Mouse (Mus musculus) intestine, embryonic 16.5 days (tissue): ENCODE measurements at regions not wholly inside any gene's neighbourhood (a gene's known extent, or its start where the extent isn't known, plus 50 kb on each side); places are given as distances from the start of the nearest gene placed in this dataset.
A peak's percentile ranks its signal among the peaks of the same experiment; 100 is the strongest.
"Not testable (repeated sequence)": the region's sequence is repeated elsewhere in the genome, so short reads cannot be mapped to it uniquely, and the experiment has no call there.

Experiments
- ATAC-seq: fragments of 200-750 bp; cut with Nextera tagmentation; 2 replicates; pipeline ENCODE4 v1.8.0; 2017; ENCODE audit warnings: moderate TSS enrichment, moderate library complexity
- H3K27ac ChIP-seq: fragments of 300-500 bp; sonication (generic); 2 replicates; pipeline ENCODE4 v1.5.1; 2014; ENCODE audit warnings: mild to moderate bottlenecking, low read length
- H3K27me3 ChIP-seq: fragments of 300-500 bp; sonication (generic); replicated peaks from 2 replicates; pipeline ENCODE4 v1.6.1; 2014; ENCODE audit warnings: low read length, control low read depth, mixed read lengths; ENCODE audit not compliant: control insufficient read depth, insufficient read depth
- H3K36me3 ChIP-seq: fragments of 300-500 bp; sonication (generic); 2 replicates; pipeline ENCODE4 v1.6.1; 2014; ENCODE audit warnings: low read length, control low read depth; ENCODE audit not compliant: control insufficient read depth, insufficient read depth
- H3K4me1 ChIP-seq: fragments of 300-500 bp; sonication (generic); 2 replicates; pipeline ENCODE4 v1.6.1; 2014; ENCODE audit warnings: low read length, control low read depth, mixed read lengths; ENCODE audit not compliant: control insufficient read depth, insufficient read depth
- H3K4me2 ChIP-seq: fragments of 300-500 bp; sonication (generic); 2 replicates; pipeline ENCODE4 v1.6.1; 2014; ENCODE audit warnings: low read depth, low read length, control low read depth
- H3K4me3 ChIP-seq: fragments of 300-500 bp; sonication (generic); 2 replicates; pipeline ENCODE4 v1.5.1; 2014; ENCODE audit warnings: mild to moderate bottlenecking, low read length
- H3K9ac ChIP-seq: fragments of 300-500 bp; sonication (generic); 2 replicates; pipeline ENCODE4 v1.6.1; 2014; ENCODE audit warnings: low read depth, low read length
- H3K9me3 ChIP-seq: fragments of 300-500 bp; sonication (generic); 2 replicates; pipeline ENCODE4 v1.6.1; 2016; ENCODE audit warnings: low read length, control low read depth; ENCODE audit not compliant: control insufficient read depth
- WGBS: fragments of 180-500 bp; shearing (Covaris S2); extraction: QIAGEN DNeasy Blood & Tissue Kit; methylation state at CpG from one replicate; pipeline ENCODE4 v1.1.7; 2014; 5-methylcytosine and 5-hydroxymethylcytosine counted together

GRCm38 (mm10) chr14:33722379-33723145, 133.6 kb downstream of the Ptpn20 start:
- H3K27me3 ChIP-seq, H3K4me3 ChIP-seq, H3K36me3 ChIP-seq, H3K4me1 ChIP-seq, H3K4me2 ChIP-seq, H3K9me3 ChIP-seq, H3K9ac ChIP-seq: not testable (repeated sequence)
- H3K27ac ChIP-seq, result 0 out of 2 replicates have a peak overlapping the region, but pooled peaks have one; percentile 11
- peak; percentile 80 for ATAC-seq
- 52% methylated on average over 5 of the region's 5 CpGs for WGBS

- ATAC-seq, result no peak
- WGBS, result 89% methylated on average over 10 of the region's 10 CpGs
- no peak overlapping the region for H3K9ac ChIP-seq
- no peaks in the 10 kb centered on the region for H3K36me3 ChIP-seq
- no peaks in the 10 kb centered on the region for H3K9me3 ChIP-seq
- no peaks in the 10 kb centered on the region for H3K4me1 ChIP-seq
- H3K4me3 ChIP-seq, result no peak overlapping the region
- H3K27me3 ChIP-seq, result no peaks in the 10 kb centered on the region
- no peak overlapping the region for H3K27ac ChIP-seq
- H3K4me2 ChIP-seq, result no peak overlapping the region
These were observed 137.5 kb downstream of the Ptpn20 start for GRCm38 (mm10) chr14:33726500-33726899.

GRCm38 (mm10) chr14:33729115-33729884, 140.3 kb downstream of the Ptpn20 start:
- Histone ChIP-seq H3K4me1 (no peaks in the 10 kb centered on the region), H3K36me3 (no peaks in the 10 kb centered on the region), H3K27ac (no peak overlapping the region), H3K9ac (no peak overlapping the region), H3K27me3 (no peaks in the 10 kb centered on the region), H3K9me3 (no peaks in the 10 kb centered on the region), H3K4me2 (no peak overlapping the region), H3K4me3 (no peak overlapping the region)
- ATAC-seq, result no peak
- WGBS, result 63% methylated on average over 14 of the region's 14 CpGs

GRCm38 (mm10) chr14:33732698-33733097, 143.7 kb downstream of the Ptpn20 start:
- Histone ChIP-seq H3K4me2 (no peak overlapping the region), H3K4me3 (no peak overlapping the region), H3K36me3 (no peaks in the 10 kb centered on the region), H3K9ac (no peak overlapping the region), H3K9me3 (no peaks in the 10 kb centered on the region), H3K4me1 (no peaks in the 10 kb centered on the region), H3K27me3 (no peaks in the 10 kb centered on the region), H3K27ac (no peak overlapping the region)
- no peak for ATAC-seq
- WGBS, result 51% methylated on average over 5 of the region's 5 CpGs

- Histone ChIP-seq H3K9ac (no peak overlapping the region), H3K4me2 (no peak overlapping the region), H3K27me3 (no peaks in the 10 kb centered on the region), H3K4me1 (no peaks in the 10 kb centered on the region), H3K27ac (no peak overlapping the region), H3K4me3 (no peak overlapping the region), H3K9me3 (no peaks in the 10 kb centered on the region), H3K36me3 (no peaks in the 10 kb centered on the region)
- WGBS, result 78% methylated on average over 5 of the region's 5 CpGs
- ATAC-seq, result no peak
These were observed 145.5 kb downstream of the Ptpn20 start for GRCm38 (mm10) chr14:33734446-33735043.

GRCm38 (mm10) chr14:33735653-33736052, 146.6 kb downstream of the Ptpn20 start:
- WGBS, result 85% methylated on average over 3 of the region's 3 CpGs
- H3K27ac ChIP-seq, result no peak overlapping the region
- no peak overlapping the region for H3K4me3 ChIP-seq
- no peaks in the 10 kb centered on the region for H3K27me3 ChIP-seq
- H3K36me3 ChIP-seq, result no peaks in the 10 kb centered on the region
- H3K4me2 ChIP-seq, result no peak overlapping the region
- H3K9ac ChIP-seq, result no peak overlapping the region
- no peaks in the 10 kb centered on the region for H3K9me3 ChIP-seq
- ATAC-seq, result no peak
- H3K4me1 ChIP-seq, result no peaks in the 10 kb centered on the region

GRCm38 (mm10) chr14:33746181-33746580, 157.2 kb downstream of the Ptpn20 start:
- no peaks in the 10 kb centered on the region for H3K36me3 ChIP-seq
- no peaks in the 10 kb centered on the region for H3K9me3 ChIP-seq
- H3K4me1 ChIP-seq, result no peaks in the 10 kb centered on the region
- no peak for ATAC-seq
- no peak overlapping the region for H3K4me2 ChIP-seq
- no peak overlapping the region for H3K27ac ChIP-seq
- H3K4me3 ChIP-seq, result no peak overlapping the region
- H3K9ac ChIP-seq, result no peak overlapping the region
- no peaks in the 10 kb centered on the region for H3K27me3 ChIP-seq
- WGBS, result 80% methylated on average over 4 of the region's 4 CpGs

GRCm38 (mm10) chr14:33759656-33760055, 163.7 kb upstream of the Gdf10 start:
- H3K27me3 ChIP-seq, result no peaks in the 10 kb centered on the region
- WGBS, result 60% methylated on average over 7 of the region's 7 CpGs
- H3K4me1 ChIP-seq, result no peaks in the 10 kb centered on the region
- H3K27ac ChIP-seq, result no peak overlapping the region
- no peak overlapping the region for H3K4me3 ChIP-seq
- ATAC-seq, result no peak
- H3K36me3 ChIP-seq, result no peaks in the 10 kb centered on the region
- no peak overlapping the region for H3K4me2 ChIP-seq
- H3K9me3 ChIP-seq, result no peaks in the 10 kb centered on the region
- no peak overlapping the region for H3K9ac ChIP-seq

GRCm38 (mm10) chr14:33763641-33764046, 159.7 kb upstream of the Gdf10 start:
- no peak for ATAC-seq
- Histone ChIP-seq H3K27me3 (no peaks in the 10 kb centered on the region), H3K9me3 (no peaks in the 10 kb centered on the region), H3K9ac (no peak overlapping the region), H3K4me2 (no peak overlapping the region), H3K4me1 (no peaks in the 10 kb centered on the region), H3K4me3 (no peak overlapping the region), H3K27ac (no peak overlapping the region), H3K36me3 (no peaks in the 10 kb centered on the region)
- 64% methylated on average over 3 of the region's 3 CpGs for WGBS
